Mouse (Mus musculus): ENCODE results near the gene Pde7b.

GRCm38 (mm10) chr10:20568630-20569029 lies 156.2 kb downstream of the Pde7b start:
- no peak for TF ChIP-seq CTCF (IDR thresholded peaks at IDR 0.05; ENCODE audit: borderline replicate concordance, control insufficient read depth, extremely low read depth, insufficient read depth, low read length, poor library complexity)
- TF ChIP-seq POLR2A (IDR thresholded peaks at IDR 0.05; ENCODE audit: control insufficient read depth, extremely low read depth, insufficient read depth, low read length, poor library complexity), result no peak

All from thymus, adult 2 months (tissue).